Mouse (Mus musculus) thymus, postnatal 36 days (tissue): ENCODE measurements around the gene Mef2d.

Experiments used
- DNase-seq, 2 experiments: peaks; one replicate each; pipeline ENCODE4 v3.0.0; 2022; ENCODE audit warnings: mixed read lengths in 2 of 2

The Mef2d gene

GRCm38 (mm10) chr3:88138336-88139242, 3.6 kb upstream of the Mef2d start:
- peak; percentile 91 to 94 for DNase-seq

GRCm38 (mm10) chr3:88139243-88140177, 2.7 kb upstream of the Mef2d start:
- peak; percentile 74 to 78 for DNase-seq

- no peak for DNase-seq
These were observed 1.8 kb upstream of the Mef2d start for GRCm38 (mm10) chr3:88140178-88140902.

GRCm38 (mm10) chr3:88140903-88141430, 1.2 kb upstream of the Mef2d start:
- peak; percentile 43 to 52 for DNase-seq

GRCm38 (mm10) chr3:88141439-88141786, 759 bp upstream of the Mef2d start:
- DNase-seq = no peak

GRCm38 (mm10) chr3:88142546-88142915, 359 bp downstream of the Mef2d start:
- no peak for DNase-seq

- peak; percentile 54 to 67 for DNase-seq
These were observed 972 bp downstream of the Mef2d start for GRCm38 (mm10) chr3:88142916-88143771.

GRCm38 (mm10) chr3:88143961-88144486, 1.9 kb downstream of the Mef2d start:
- peak; percentile 52 to 70 for DNase-seq

- no peak for DNase-seq
These were observed 2.7 kb downstream of the Mef2d start for GRCm38 (mm10) chr3:88144648-88145410.

- DNase-seq = peak; percentile 59 to 73
These were observed 3.2 kb downstream of the Mef2d start for GRCm38 (mm10) chr3:88145411-88145782.

- DNase-seq = peak in 1 of 2 experiments; percentile 19
These were observed 3.8 kb downstream of the Mef2d start for GRCm38 (mm10) chr3:88145952-88146351.

- peak in 1 of 2 experiments; percentile 32 for DNase-seq
These were observed 4.4 kb downstream of the Mef2d start for GRCm38 (mm10) chr3:88146376-88147112.

GRCm38 (mm10) chr3:88147444-88147843, 5.3 kb downstream of the Mef2d start:
- peak; percentile 66 to 83 for DNase-seq

GRCm38 (mm10) chr3:88147866-88148265, 5.7 kb downstream of the Mef2d start:
- DNase-seq = no peak

GRCm38 (mm10) chr3:88148354-88148753, 6.2 kb downstream of the Mef2d start:
- DNase-seq = no peak

GRCm38 (mm10) chr3:88148776-88149509, 6.8 kb downstream of the Mef2d start:
- DNase-seq = no peak

- DNase-seq = no peak
These were observed 7.4 kb downstream of the Mef2d start for GRCm38 (mm10) chr3:88149510-88149974.

GRCm38 (mm10) chr3:88150061-88150998, 8.2 kb downstream of the Mef2d start:
- peak; percentile 52 to 76 for DNase-seq
